Mouse (Mus musculus): ENCODE measurements around the gene Bcl11b.
A peak's percentile ranks its signal among the peaks of the same experiment; 100 is the strongest.

Bcl11b gene

GRCm38 (mm10) chr12:107971081-107971780 lies 32.2 kb downstream of the Bcl11b start:
- no peak for DNase-seq (ENCODE audit: low spot score)

GRCm38 (mm10) chr12:107970637-107971036 lies 32.8 kb downstream of the Bcl11b start:
- DNase-seq (ENCODE audit: low spot score): no peak

GRCm38 (mm10) chr12:107969841-107970371 lies 33.5 kb downstream of the Bcl11b start:
- DNase-seq (ENCODE audit: low spot score): no peak

- no peak for DNase-seq (ENCODE audit: low spot score)
Observed at GRCm38 (mm10) chr12:107969126-107969525, 34.3 kb downstream of the Bcl11b start.

- no peak for DNase-seq (ENCODE audit: low spot score)
Observed at GRCm38 (mm10) chr12:107968331-107968730, 35.1 kb downstream of the Bcl11b start.

- DNase-seq (ENCODE audit: low spot score): no peak
Observed at GRCm38 (mm10) chr12:107967026-107967425, 36.4 kb downstream of the Bcl11b start.

GRCm38 (mm10) chr12:107965103-107965502 lies 38.3 kb downstream of the Bcl11b start:
- DNase-seq (ENCODE audit: low spot score): no peak

- DNase-seq (ENCODE audit: low spot score): no peak
Observed at GRCm38 (mm10) chr12:107964396-107965085, 38.9 kb downstream of the Bcl11b start.

GRCm38 (mm10) chr12:107962852-107963251 lies 40.5 kb downstream of the Bcl11b start:
- DNase-seq (ENCODE audit: low spot score): no peak

- DNase-seq (ENCODE audit: low spot score): no peak
Observed at GRCm38 (mm10) chr12:107961843-107962242, 41.6 kb downstream of the Bcl11b start.

GRCm38 (mm10) chr12:107960789-107961491 lies 42.5 kb downstream of the Bcl11b start:
- no peak for DNase-seq (ENCODE audit: low spot score)

- DNase-seq (ENCODE audit: low spot score): peak; percentile 55
Observed at GRCm38 (mm10) chr12:107960365-107960764, 43.0 kb downstream of the Bcl11b start.

GRCm38 (mm10) chr12:107959872-107960271 lies 43.5 kb downstream of the Bcl11b start:
- DNase-seq (ENCODE audit: low spot score): no peak

- DNase-seq (ENCODE audit: low spot score): no peak
Observed at GRCm38 (mm10) chr12:107953044-107953684, 50.2 kb downstream of the Bcl11b start.

- peak; percentile 30 for DNase-seq (ENCODE audit: low spot score)
Observed at GRCm38 (mm10) chr12:107952318-107952724, 51.1 kb downstream of the Bcl11b start.

GRCm38 (mm10) chr12:107950667-107951179 lies 52.7 kb downstream of the Bcl11b start:
- DNase-seq (ENCODE audit: low spot score): no peak

GRCm38 (mm10) chr12:107949416-107949815 lies 54.0 kb downstream of the Bcl11b start:
- DNase-seq (ENCODE audit: low spot score): no peak

GRCm38 (mm10) chr12:107942100-107942499 lies 61.3 kb downstream of the Bcl11b start:
- DNase-seq (ENCODE audit: low spot score): no peak

GRCm38 (mm10) chr12:107940774-107941173 lies 62.6 kb downstream of the Bcl11b start:
- no peak for DNase-seq (ENCODE audit: low spot score)

GRCm38 (mm10) chr12:107939177-107939576 lies 64.2 kb downstream of the Bcl11b start:
- DNase-seq (ENCODE audit: low spot score): no peak

GRCm38 (mm10) chr12:107936972-107937371 lies 66.4 kb downstream of the Bcl11b start:
- no peak for DNase-seq (ENCODE audit: low spot score)

GRCm38 (mm10) chr12:107936406-107936805 lies 67.0 kb downstream of the Bcl11b start:
- DNase-seq (ENCODE audit: low spot score): no peak
